Mouse (Mus musculus) embryonic facial prominence, embryonic 14.5 days (tissue): ENCODE measurements around the gene Myh7b. TPM values are rescaled to one million over a fixed set of nuclear protein-coding genes. Genes with fewer than 3 reads are reported as not detected.

ENCODE experiments used
- ATAC-seq: fragments of 200-750 bp; cut with Nextera tagmentation; 2 replicates; pipeline ENCODE4 v1.8.0; 2017; ENCODE audit warnings: low read depth, moderate number of reproducible peaks, moderate TSS enrichment
- DNase-seq: peaks from one replicate; pipeline ENCODE4 v3.0.0-alpha.2; 2015; ENCODE audit warnings: low spot score
- H3K27ac ChIP-seq: fragments of 300-500 bp; sonication (generic); replicated peaks from 2 replicates; pipeline ENCODE4 v1.5.1; 2014; ENCODE audit warnings: low read depth, mild to moderate bottlenecking, low read length, moderate library complexity
- H3K27me3 ChIP-seq: fragments of 300-500 bp; sonication (generic); replicated peaks from 2 replicates; pipeline ENCODE4 v1.6.1; 2014; ENCODE audit warnings: low read length; ENCODE audit not compliant: control insufficient read depth, insufficient read depth
- H3K36me3 ChIP-seq: fragments of 300-500 bp; sonication (generic); 2 replicates; pipeline ENCODE4 v1.6.1; 2014; ENCODE audit warnings: low read length, mixed read lengths; ENCODE audit not compliant: control insufficient read depth, insufficient read depth
- H3K4me1 ChIP-seq: fragments of 300-500 bp; sonication (generic); 2 replicates; pipeline ENCODE4 v1.6.1; 2014; ENCODE audit warnings: antibody characterized with exemption, low read length; ENCODE audit not compliant: control insufficient read depth, insufficient read depth
- H3K4me2 ChIP-seq: fragments of 300-500 bp; sonication (generic); 2 replicates; pipeline ENCODE4 v1.6.1; 2014; ENCODE audit warnings: low read depth, mild to moderate bottlenecking, low read length, moderate library complexity, mixed read lengths
- H3K4me3 ChIP-seq: fragments of 300-500 bp; sonication (generic); 2 replicates; pipeline ENCODE4 v1.5.1; 2014; ENCODE audit warnings: low read depth, mild to moderate bottlenecking, low read length
- H3K9ac ChIP-seq: fragments of 300-500 bp; sonication (generic); 2 replicates; pipeline ENCODE4 v1.6.1; 2014; ENCODE audit warnings: low read depth, mild to moderate bottlenecking, low read length, moderate library complexity, mixed read lengths
- H3K9me3 ChIP-seq: fragments of 300-500 bp; sonication (generic); 2 replicates; pipeline ENCODE4 v1.6.1; 2016; ENCODE audit warnings: low read length; ENCODE audit not compliant: control insufficient read depth
- WGBS: fragments of 180-500 bp; shearing (Covaris S2); extraction: QIAGEN DNeasy Blood & Tissue Kit; methylation state at CpG from one replicate; pipeline ENCODE4 v1.1.7; 2014; 5-methylcytosine and 5-hydroxymethylcytosine counted together
- microRNA counts: library from miRNA; unstranded; fragments of <30 nt; microRNA quantifications from one replicate; lab custom pipeline; 2017
- microRNA-seq: library from miRNA; unstranded; fragments of <30 nt; microRNA quantifications from one replicate; pipeline ENCODE4, GENCODE M21; 2016; ENCODE audit warnings: borderline number of aligned reads
- polyA plus RNA-seq: library from polyadenylated mRNA; unstranded; fragments of >200 nt; fragmentation: Nextera tagmentation; extraction: Ambion mirVana; gene quantifications from 2 replicates; pipeline ENCODE4 v1.2.1, GENCODE M21; 2014

Gene Myh7b
- polyA plus RNA-seq, 1 experiment from 2014 or later, result 4.6 TPM

GRCm38 (mm10) chr2:155675118-155675517 lies 64.1 kb downstream of the Myh7b start:
- H3K27me3 ChIP-seq, result no peaks in the 10 kb centered on the region
- no peak overlapping the region for H3K4me2 ChIP-seq
- no peak overlapping the region for H3K4me3 ChIP-seq
- WGBS, result 70% methylated on average over 4 of the region's 4 CpGs
- H3K9me3 ChIP-seq, result no peaks in the 10 kb centered on the region
- peaks cover 30% of the 10 kb centered on the region for H3K36me3 ChIP-seq
- no peak overlapping the region for H3K9ac ChIP-seq
- H3K27ac ChIP-seq, result no peak overlapping the region
- ATAC-seq (no peak), DNase-seq (no peak)
- H3K4me1 ChIP-seq, result no peaks in the 10 kb centered on the region

- Histone ChIP-seq H3K27ac (no peak overlapping the region), H3K9me3 (no peaks in the 10 kb centered on the region), H3K36me3 (no peaks in the 10 kb centered on the region), H3K27me3 (no peaks in the 10 kb centered on the region), H3K9ac (no peak overlapping the region), H3K4me2 (no peak overlapping the region), H3K4me3 (no peak overlapping the region), H3K4me1 (no peaks in the 10 kb centered on the region)
- WGBS, result 92% methylated on average over 4 of the region's 4 CpGs
- no peak for DNase-seq
- ATAC-seq, result no peak
Measured at GRCm38 (mm10) chr2:155679586-155680110, 68.6 kb downstream of the Myh7b start.

- Histone ChIP-seq H3K9me3 (no peaks in the 10 kb centered on the region), H3K27me3 (no peaks in the 10 kb centered on the region), H3K4me1 (no peaks in the 10 kb centered on the region), H3K27ac (no peak overlapping the region), H3K4me2 (no peak overlapping the region), H3K4me3 (no peak overlapping the region), H3K9ac (no peak overlapping the region), H3K36me3 (peaks cover 3% of the 10 kb centered on the region)
- 58% methylated on average over 5 of the region's 5 CpGs for WGBS
- no peak for DNase-seq
- ATAC-seq, result no peak
Measured at GRCm38 (mm10) chr2:155680591-155680990, 69.6 kb downstream of the Myh7b start.

GRCm38 (mm10) chr2:155681194-155681593 lies 70.2 kb downstream of the Myh7b start:
- Histone ChIP-seq H3K27ac (no peak overlapping the region), H3K36me3 (peaks cover 8% of the 10 kb centered on the region), H3K9ac (no peak overlapping the region), H3K4me2 (no peak overlapping the region), H3K27me3 (no peaks in the 10 kb centered on the region), H3K9me3 (no peaks in the 10 kb centered on the region), H3K4me1 (no peaks in the 10 kb centered on the region), H3K4me3 (no peak overlapping the region)
- no peak for DNase-seq
- 67% methylated on average over 8 of the region's 8 CpGs for WGBS
- ATAC-seq, result no peak

- DNase-seq (no peak), ATAC-seq (no peak)
- Histone ChIP-seq H3K4me2 (no peak overlapping the region), H3K27ac (no peak overlapping the region), H3K4me3 (no peak overlapping the region), H3K4me1 (no peaks in the 10 kb centered on the region), H3K27me3 (no peaks in the 10 kb centered on the region), H3K9ac (no peak overlapping the region), H3K36me3 (peaks cover 13% of the 10 kb centered on the region), H3K9me3 (no peaks in the 10 kb centered on the region)
- 93% methylated on average over 2 of the region's 2 CpGs for WGBS
Measured at GRCm38 (mm10) chr2:155681874-155682273, 70.9 kb downstream of the Myh7b start.

GRCm38 (mm10) chr2:155683137-155683536 lies 72.1 kb downstream of the Myh7b start:
- Histone ChIP-seq H3K9me3 (no peaks in the 10 kb centered on the region), H3K36me3 (peaks cover 17% of the 10 kb centered on the region), H3K27me3 (no peaks in the 10 kb centered on the region), H3K4me1 (no peaks in the 10 kb centered on the region), H3K9ac (no peak overlapping the region), H3K4me2 (no peak overlapping the region), H3K27ac (no peak overlapping the region), H3K4me3 (no peak overlapping the region)
- DNase-seq (no peak), ATAC-seq (no peak)
- 66% methylated on average over 3 of the region's 3 CpGs for WGBS

- Histone ChIP-seq H3K27me3 (no peaks in the 10 kb centered on the region), H3K4me1 (no peaks in the 10 kb centered on the region), H3K4me3 (no peak overlapping the region), H3K36me3 (peaks cover 17% of the 10 kb centered on the region), H3K9me3 (no peaks in the 10 kb centered on the region), H3K9ac (no peak overlapping the region), H3K27ac (no peak overlapping the region), H3K4me2 (no peak overlapping the region)
- DNase-seq (no peak), ATAC-seq (no peak)
- 92% methylated on average over 5 of the region's 5 CpGs for WGBS
Measured at GRCm38 (mm10) chr2:155683821-155684220, 72.8 kb downstream of the Myh7b start.

MicroRNAs within 50 kb of the gene (microRNA counts, 519-probe panel; counts per million panel counts)
- microRNA mmu-miR-499 (lab: Ali Mortazavi, UCI), result 2,762 counts per million, percentile 61 among the panel's probes with 10 or more counts

Small RNAs within 50 kb of the gene (microRNA-seq; reads per million reads assigned to microRNA genes)
- gene Mir499, result 146 reads per million, percentile 55 among the genes with 10 or more reads in this experiment

Other genes with a start within 250 kb of the Myh7b start
- gene Trp53inp2, start 230.2 kb upstream of the Myh7b start, polyA plus RNA-seq, result 25.9 and 29.2 TPM in 2 replicates
- gene Ncoa6, start 137.3 kb upstream of the Myh7b start, polyA plus RNA-seq, result 23.0 and 27.4 TPM in 2 replicates
- 15.3 and 15.8 TPM in 2 replicates for gene Acss2, start 93.3 kb upstream of the Myh7b start, polyA plus RNA-seq
- 6.1 and 8.7 TPM in 2 replicates for gene Ggt7, start 93.0 kb upstream of the Myh7b start, polyA plus RNA-seq
- 27.1 and 27.6 TPM in 2 replicates for gene Gss, start 18.4 kb upstream of the Myh7b start, polyA plus RNA-seq
- gene Trpc4ap, start 81.2 kb downstream of the Myh7b start, polyA plus RNA-seq, result 131 and 147 TPM in 2 replicates
- gene Edem2, start 118.3 kb downstream of the Myh7b start, polyA plus RNA-seq, result 34.0 and 35.2 TPM in 2 replicates
- not detected in 2 replicates for gene Gm17581, start 124.7 kb downstream of the Myh7b start, polyA plus RNA-seq
- gene Procr, start 139.9 kb downstream of the Myh7b start, polyA plus RNA-seq, result 8.1 and 9.1 TPM in 2 replicates
- gene Mmp24, start 164.1 kb downstream of the Myh7b start, polyA plus RNA-seq, result 0.51 TPM in 2 replicates
- gene BC029722, start 208.2 kb downstream of the Myh7b start, polyA plus RNA-seq, result 10.8 and 12.2 TPM in 2 replicates
- 151 and 162 TPM in 2 replicates for gene Eif6, start 215.7 kb downstream of the Myh7b start, polyA plus RNA-seq
- gene Fam83c, start 223.6 kb downstream of the Myh7b start, polyA plus RNA-seq, result 0.74 and 1.1 TPM in 2 replicates